Mouse (Mus musculus): Measurements from ENCODE around the gene Uox. TPM values are rescaled to one million over a fixed set of nuclear protein-coding genes. Genes with fewer than 3 reads are reported as not detected.

Uox gene
- polyA plus RNA-seq, 1 experiment from 2014 or later = 0.17 TPM

DNA sequence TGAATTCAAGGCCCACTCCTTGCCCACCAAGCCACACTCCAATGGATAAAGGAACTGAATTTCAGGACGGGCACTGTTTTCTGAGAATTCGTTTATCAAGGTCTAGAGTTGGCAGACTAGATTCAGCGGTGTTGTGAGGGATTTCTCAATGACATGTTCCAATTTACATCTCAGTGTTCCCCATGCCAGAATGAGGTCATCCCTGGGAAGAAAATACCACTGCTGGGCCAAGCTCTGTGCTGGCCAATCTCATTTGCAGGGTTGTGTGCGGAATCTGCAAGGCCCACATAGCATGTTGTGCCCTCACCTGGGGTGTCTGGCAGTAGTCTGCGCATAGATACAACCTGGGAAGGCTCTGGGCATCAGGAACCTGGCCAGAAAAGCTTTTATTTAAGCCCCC, 89.1 kb downstream of the Uox start:
- Histone ChIP-seq H3K4me1 (no peaks in the 10 kb centered on the region), H3K9ac (no peak overlapping the region), H3K27ac (no peak overlapping the region), H3K4me3 (no peak overlapping the region), H3K27me3 (no peaks in the 10 kb centered on the region), H3K4me2 (no peak overlapping the region), H3K36me3 (no peaks in the 10 kb centered on the region), H3K9me3 (no peaks in the 10 kb centered on the region)
- ATAC-seq (ENCODE audit: insufficient number of reproducible peaks, insufficient read depth, low FRiP score, low TSS enrichment, low read depth) = no peak
- WGBS = 90% methylated on average over 5 of the region's 5 CpGs

DNA sequence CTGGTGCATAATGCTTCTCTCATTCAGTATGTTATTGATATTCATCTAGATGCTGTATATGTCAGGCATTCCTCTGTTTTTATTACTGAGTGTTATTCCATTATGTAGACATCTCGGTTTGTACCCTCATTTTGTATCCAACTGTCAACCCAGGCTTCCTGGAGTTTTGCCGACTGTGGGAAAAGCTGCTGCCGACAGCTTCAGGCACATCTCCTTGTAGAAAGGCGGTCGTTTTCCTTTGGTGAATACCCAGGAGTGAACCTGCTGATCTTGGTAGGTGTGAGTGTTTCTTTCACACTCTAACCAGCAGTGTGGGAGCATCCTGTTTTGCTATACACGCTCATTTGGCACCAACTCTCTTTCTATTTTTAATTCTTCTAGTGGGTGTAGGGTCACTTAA, 90.8 kb downstream of the Uox start:
- no peak overlapping the region for H3K9ac ChIP-seq
- H3K27ac ChIP-seq = no peak overlapping the region
- H3K36me3 ChIP-seq = no peaks in the 10 kb centered on the region
- H3K4me3 ChIP-seq = no peak overlapping the region
- no peak overlapping the region for H3K4me2 ChIP-seq
- no peaks in the 10 kb centered on the region for H3K9me3 ChIP-seq
- no peaks in the 10 kb centered on the region for H3K27me3 ChIP-seq
- no peak for ATAC-seq (ENCODE audit: insufficient number of reproducible peaks, insufficient read depth, low FRiP score, low TSS enrichment, low read depth)
- H3K4me1 ChIP-seq = no peaks in the 10 kb centered on the region
- WGBS = 84% methylated on average over 6 of the region's 6 CpGs

- Histone ChIP-seq H3K4me3 (no peak overlapping the region), H3K4me1 (no peaks in the 10 kb centered on the region), H3K9me3 (no peaks in the 10 kb centered on the region), H3K9ac (no peak overlapping the region), H3K4me2 (no peak overlapping the region), H3K36me3 (no peaks in the 10 kb centered on the region), H3K27me3 (no peaks in the 10 kb centered on the region), H3K27ac (no peak overlapping the region)
- ATAC-seq (ENCODE audit: insufficient number of reproducible peaks, insufficient read depth, low FRiP score, low TSS enrichment, low read depth) = no peak
- 75% methylated on average over 7 of the region's 7 CpGs for WGBS
Observed at GRCm38 (mm10) chr3:146661907-146662306, 91.7 kb downstream of the Uox start.

DNA sequence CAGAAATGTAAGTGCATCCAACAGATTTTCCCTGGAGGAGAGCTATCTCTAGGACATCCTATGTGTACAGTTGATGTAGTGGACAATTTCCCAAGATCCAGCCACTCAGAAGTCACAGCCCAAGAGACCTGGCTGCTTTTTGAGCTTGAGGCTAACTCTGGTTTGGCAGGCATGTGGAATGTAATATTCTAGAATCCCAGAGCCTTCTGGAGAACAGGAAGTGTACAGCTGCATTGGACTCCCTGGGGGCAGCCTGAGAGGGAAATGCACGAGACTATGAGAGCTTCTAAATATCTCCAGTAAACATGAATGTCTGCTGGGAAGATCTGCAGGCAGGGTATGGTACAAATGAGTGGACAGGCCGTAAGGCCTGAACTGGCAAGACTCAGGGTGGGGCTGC, 100.9 kb downstream of the Uox start:
- H3K4me1 ChIP-seq = no peaks in the 10 kb centered on the region
- H3K27me3 ChIP-seq = no peaks in the 10 kb centered on the region
- no peak overlapping the region for H3K4me3 ChIP-seq
- H3K36me3 ChIP-seq = no peaks in the 10 kb centered on the region
- H3K9ac ChIP-seq = no peak overlapping the region
- no peaks in the 10 kb centered on the region for H3K9me3 ChIP-seq
- no peak overlapping the region for H3K4me2 ChIP-seq
- ATAC-seq (ENCODE audit: insufficient number of reproducible peaks, insufficient read depth, low FRiP score, low TSS enrichment, low read depth) = no peak
- whole genome bisulfite sequencing = 53% methylated on average over 2 of the region's 2 CpGs
- H3K27ac ChIP-seq = no peak overlapping the region

DNA sequence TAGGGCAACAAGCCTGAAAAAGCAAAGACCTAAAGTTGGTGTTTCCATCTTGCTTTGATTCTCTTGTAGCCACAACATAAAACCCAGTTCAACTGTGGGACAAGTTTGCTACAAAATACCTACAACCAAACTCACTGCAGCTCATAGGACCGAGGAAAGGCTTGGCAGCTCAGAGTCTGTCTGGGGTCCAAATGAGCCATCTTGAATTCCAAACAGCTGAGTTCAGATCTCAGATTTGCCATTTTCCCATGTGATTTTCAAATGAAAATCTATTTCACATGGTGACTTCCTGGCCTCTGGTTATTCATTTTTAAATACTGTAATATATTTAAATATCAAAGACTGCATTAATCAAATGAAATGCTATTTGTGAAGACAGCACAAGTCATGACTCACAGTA, 104.9 kb downstream of the Uox start:
- H3K27me3 ChIP-seq = no peaks in the 10 kb centered on the region
- no peak overlapping the region for H3K27ac ChIP-seq
- 81% methylated on average over 1 of the region's 1 CpGs for WGBS
- H3K4me2 ChIP-seq = no peak overlapping the region
- H3K4me1 ChIP-seq = no peaks in the 10 kb centered on the region
- no peak for ATAC-seq (ENCODE audit: insufficient number of reproducible peaks, insufficient read depth, low FRiP score, low TSS enrichment, low read depth)
- no peaks in the 10 kb centered on the region for H3K9me3 ChIP-seq
- H3K9ac ChIP-seq = no peak overlapping the region
- no peaks in the 10 kb centered on the region for H3K36me3 ChIP-seq
- H3K4me3 ChIP-seq = no peak overlapping the region

DNA sequence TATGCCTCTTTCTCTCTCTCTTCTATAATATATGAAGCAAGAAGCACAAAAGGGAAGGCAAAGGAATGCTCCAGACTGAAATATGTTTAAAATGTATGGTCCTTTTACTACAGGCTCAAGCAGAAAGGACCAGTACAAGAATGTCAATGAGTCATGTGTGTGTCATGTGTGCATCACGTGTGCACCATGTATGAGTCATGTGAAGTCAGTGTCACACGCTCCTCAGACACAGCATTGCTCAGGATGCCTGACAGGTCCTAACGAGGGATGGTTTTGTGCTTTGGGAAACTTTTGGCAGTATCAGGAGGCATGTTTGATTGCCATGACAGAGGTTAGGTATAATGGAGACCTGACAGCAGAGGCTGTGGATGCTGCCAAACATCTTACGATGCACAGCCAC, 106.0 kb downstream of the Uox start:
- H3K27me3 ChIP-seq = no peaks in the 10 kb centered on the region
- no peak overlapping the region for H3K27ac ChIP-seq
- H3K4me1 ChIP-seq = 0 out of 2 replicates have a peak, but pooled peaks cover 5% of the 10 kb centered on the region
- WGBS = 91% methylated on average over 4 of the region's 4 CpGs
- no peaks in the 10 kb centered on the region for H3K36me3 ChIP-seq
- no peak overlapping the region for H3K4me2 ChIP-seq
- no peak overlapping the region for H3K9ac ChIP-seq
- no peak for ATAC-seq (ENCODE audit: insufficient number of reproducible peaks, insufficient read depth, low FRiP score, low TSS enrichment, low read depth)
- no peaks in the 10 kb centered on the region for H3K9me3 ChIP-seq
- H3K4me3 ChIP-seq = no peak overlapping the region

DNA sequence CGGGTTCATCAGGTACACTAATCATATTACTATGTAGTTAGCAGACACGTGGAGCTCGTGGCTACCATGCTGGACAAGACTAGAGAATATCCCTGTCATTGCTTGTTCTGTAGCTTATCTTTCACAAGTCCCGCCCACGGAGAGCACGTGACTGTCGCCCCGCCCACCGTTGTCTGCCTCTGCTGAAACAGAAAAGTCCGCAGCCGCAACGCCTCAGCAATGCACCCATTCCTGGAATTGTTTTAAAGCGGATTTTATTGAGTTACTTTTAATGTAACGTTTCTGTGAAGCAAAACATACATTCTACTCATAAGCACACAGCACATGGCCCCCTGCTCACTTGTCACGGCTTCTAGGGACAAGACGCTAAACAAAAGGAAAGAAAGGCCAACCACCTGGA, 109.4 kb downstream of the Uox start:
- Histone ChIP-seq H3K4me2 (no peak overlapping the region), H3K27ac (no peak overlapping the region), H3K27me3 (no peaks in the 10 kb centered on the region), H3K36me3 (no peaks in the 10 kb centered on the region), H3K4me1 (peaks cover 26% of the 10 kb centered on the region), H3K4me3 (no peak overlapping the region), H3K9me3 (no peaks in the 10 kb centered on the region), H3K9ac (no peak overlapping the region)
- no peak for ATAC-seq (ENCODE audit: insufficient number of reproducible peaks, insufficient read depth, low FRiP score, low TSS enrichment, low read depth)
- WGBS = 94% methylated on average over 16 of the region's 16 CpGs

- Histone ChIP-seq H3K27ac (no peak overlapping the region), H3K36me3 (no peaks in the 10 kb centered on the region), H3K9ac (no peak overlapping the region), H3K4me3 (no peak overlapping the region), H3K27me3 (no peaks in the 10 kb centered on the region), H3K4me1 (peaks cover 31% of the 10 kb centered on the region), H3K9me3 (no peaks in the 10 kb centered on the region), H3K4me2 (no peak overlapping the region)
- ATAC-seq (ENCODE audit: insufficient number of reproducible peaks, insufficient read depth, low FRiP score, low TSS enrichment, low read depth) = no peak
- WGBS = 91% methylated on average over 13 of the region's 13 CpGs
Observed at GRCm38 (mm10) chr3:146680625-146681024, 110.4 kb downstream of the Uox start.

DNA sequence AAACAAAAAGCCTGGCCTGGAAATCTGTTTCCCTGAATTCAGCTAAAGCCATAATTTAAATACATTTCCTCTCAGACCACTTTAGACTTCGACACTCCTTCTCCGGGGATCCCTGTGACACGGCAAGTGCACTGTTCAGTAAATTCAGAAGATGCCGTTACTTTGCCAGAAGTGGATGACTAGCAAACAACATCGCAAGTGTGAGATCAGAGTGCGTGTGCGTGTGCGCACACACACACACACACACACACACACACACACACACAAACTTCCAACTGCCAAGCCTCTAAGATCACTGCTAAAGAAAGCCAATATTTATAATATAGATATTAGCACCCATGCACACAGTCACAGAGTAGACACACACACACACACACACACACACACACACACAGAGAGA, 111.5 kb downstream of the Uox start:
- peak overlapping the region; percentile 32 for H3K4me3 ChIP-seq
- WGBS = 60% methylated on average over 8 of the region's 8 CpGs
- ATAC-seq (ENCODE audit: insufficient number of reproducible peaks, insufficient read depth, low FRiP score, low TSS enrichment, low read depth) = no peak
- H3K27ac ChIP-seq = peak overlapping the region; percentile 94
- H3K4me2 ChIP-seq = peak overlapping the region; percentile 60
- H3K9me3 ChIP-seq = no peaks in the 10 kb centered on the region
- H3K27me3 ChIP-seq = no peaks in the 10 kb centered on the region
- peak overlapping the region; percentile 52; the same call in 1 of the 2 replicates for H3K9ac ChIP-seq
- peaks cover 41% of the 10 kb centered on the region for H3K4me1 ChIP-seq
- H3K36me3 ChIP-seq = no peaks in the 10 kb centered on the region

Other genes with a start within 250 kb of the Uox start
- 22.1 and 26.4 TPM in 2 replicates for gene Ssx2ip, start 165.8 kb upstream of the Uox start, polyA plus RNA-seq (2015; fragmentation: Nextera tagmentation; extraction: Ambion mirVana)
- 9.1 and 9.6 TPM in 2 replicates for gene Ctbs, start 120.6 kb upstream of the Uox start, polyA plus RNA-seq (2015; fragmentation: Nextera tagmentation; extraction: Ambion mirVana)
- 9.9 and 10.2 TPM in 2 replicates for gene Spata1, start 70.7 kb upstream of the Uox start, polyA plus RNA-seq (2015; fragmentation: Nextera tagmentation; extraction: Ambion mirVana)
- gene Gng5, start 70.6 kb upstream of the Uox start, polyA plus RNA-seq (2015; fragmentation: Nextera tagmentation; extraction: Ambion mirVana) = 857 and 874 TPM in 2 replicates
- 53.3 and 59.5 TPM in 2 replicates for gene Rpf1, start 49.0 kb upstream of the Uox start, polyA plus RNA-seq (2015; fragmentation: Nextera tagmentation; extraction: Ambion mirVana)
- 0.07 TPM in 1 of 2 replicates, not detected in the other for gene Dnase2b, start 45.2 kb downstream of the Uox start, polyA plus RNA-seq (2015; fragmentation: Nextera tagmentation; extraction: Ambion mirVana)
- 0.13 and 0.33 TPM in 2 replicates for gene 4930503B20Rik, start 80.9 kb downstream of the Uox start, polyA plus RNA-seq (2015; fragmentation: Nextera tagmentation; extraction: Ambion mirVana)
- gene Samd13, start 115.2 kb downstream of the Uox start, polyA plus RNA-seq (2015; fragmentation: Nextera tagmentation; extraction: Ambion mirVana) = 1.4 and 1.8 TPM in 2 replicates
- gene Prkacb, start 242.6 kb downstream of the Uox start, polyA plus RNA-seq (2015; fragmentation: Nextera tagmentation; extraction: Ambion mirVana) = 69.1 and 72.4 TPM in 2 replicates